Mouse (Mus musculus) thymus, postnatal 10 days (tissue): Measurements from ENCODE around the gene Zfp619.
A peak's percentile ranks its signal among the peaks of the same experiment; 100 is the strongest.
"Not testable (repeated sequence)": the region's sequence is repeated elsewhere in the genome, so short reads cannot be mapped to it uniquely, and the experiment has no call there.

Experiments
- DNase-seq, 2 experiments: peaks; one replicate each; pipeline ENCODE4 v3.0.0; 2021; ENCODE audit warnings: low spot score in 2 of 2

The Zfp619 gene

DNA sequence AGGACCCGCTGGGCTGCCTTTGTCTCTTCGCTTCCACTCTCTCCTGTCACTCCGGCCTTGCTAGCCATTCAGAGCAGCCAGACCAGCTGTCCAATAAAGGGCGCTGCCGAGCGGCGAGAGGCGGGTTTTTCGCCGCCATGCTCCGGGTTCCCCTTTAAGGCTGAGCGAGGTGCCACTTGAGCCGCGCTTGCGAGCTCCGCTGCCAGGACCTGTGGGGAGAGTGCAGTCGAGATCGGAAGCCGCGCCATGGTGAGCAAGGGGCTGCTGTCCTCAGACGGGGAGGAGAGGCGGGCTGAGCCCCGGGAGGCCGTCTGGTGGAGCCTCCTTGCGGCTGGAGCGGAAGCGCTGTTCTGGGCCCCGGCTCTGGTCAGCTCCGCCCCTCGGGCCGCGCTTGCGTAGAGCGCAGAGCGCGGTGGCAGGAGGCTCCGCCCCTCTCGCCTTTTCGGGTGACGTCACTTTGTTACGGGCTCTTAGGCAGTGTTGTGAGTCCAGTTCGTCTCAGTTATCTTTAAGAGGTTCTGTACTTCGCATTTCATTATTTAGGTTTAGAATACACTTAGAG is at the start of gene Zfp619:
Zfp619 (plus strand) TSS at position 151 of the 562 bp plus-strand sequence.
- peak; percentile 87 to 90 for DNase-seq

DNA sequence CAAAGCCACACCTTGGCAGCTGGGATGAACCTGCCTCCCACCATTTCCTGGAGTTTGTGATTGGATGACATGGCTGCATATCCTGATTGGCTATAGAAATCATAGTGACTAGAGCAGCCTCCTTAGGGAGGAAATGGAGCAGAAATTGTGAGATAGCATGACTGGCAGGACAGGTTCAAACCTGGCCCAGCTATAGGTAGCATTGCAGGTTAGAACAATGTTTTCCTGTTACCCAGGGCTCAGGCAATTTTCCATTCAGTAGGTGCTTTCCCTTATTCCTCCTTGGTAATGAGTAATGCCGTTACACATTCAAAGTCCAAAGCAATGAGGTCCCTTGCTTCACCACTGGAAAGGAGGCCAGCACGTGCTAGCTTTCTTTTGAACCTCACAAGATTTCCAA is 38.6 kb upstream of the Zfp619 start:
- DNase-seq = no peak

DNA sequence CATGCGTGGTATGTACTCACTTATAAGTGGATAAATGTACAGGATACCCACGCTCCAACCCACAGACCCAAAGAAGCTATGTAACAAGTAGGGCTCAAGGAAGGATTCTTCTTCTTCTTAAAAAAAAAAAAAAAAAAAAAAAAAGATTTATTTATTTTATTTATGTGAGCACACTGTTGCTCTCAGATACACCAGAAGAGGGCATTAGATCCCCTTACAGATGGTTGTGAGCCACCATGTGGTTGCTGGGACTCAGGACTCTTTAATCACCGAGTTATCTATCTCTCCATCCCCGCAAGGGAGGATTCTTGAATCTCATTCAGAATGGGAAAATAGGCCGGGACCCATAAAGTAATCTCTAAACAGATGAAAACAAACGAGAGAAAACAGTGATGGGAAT is 33.2 kb upstream of the Zfp619 start:
- DNase-seq = no peak

DNA sequence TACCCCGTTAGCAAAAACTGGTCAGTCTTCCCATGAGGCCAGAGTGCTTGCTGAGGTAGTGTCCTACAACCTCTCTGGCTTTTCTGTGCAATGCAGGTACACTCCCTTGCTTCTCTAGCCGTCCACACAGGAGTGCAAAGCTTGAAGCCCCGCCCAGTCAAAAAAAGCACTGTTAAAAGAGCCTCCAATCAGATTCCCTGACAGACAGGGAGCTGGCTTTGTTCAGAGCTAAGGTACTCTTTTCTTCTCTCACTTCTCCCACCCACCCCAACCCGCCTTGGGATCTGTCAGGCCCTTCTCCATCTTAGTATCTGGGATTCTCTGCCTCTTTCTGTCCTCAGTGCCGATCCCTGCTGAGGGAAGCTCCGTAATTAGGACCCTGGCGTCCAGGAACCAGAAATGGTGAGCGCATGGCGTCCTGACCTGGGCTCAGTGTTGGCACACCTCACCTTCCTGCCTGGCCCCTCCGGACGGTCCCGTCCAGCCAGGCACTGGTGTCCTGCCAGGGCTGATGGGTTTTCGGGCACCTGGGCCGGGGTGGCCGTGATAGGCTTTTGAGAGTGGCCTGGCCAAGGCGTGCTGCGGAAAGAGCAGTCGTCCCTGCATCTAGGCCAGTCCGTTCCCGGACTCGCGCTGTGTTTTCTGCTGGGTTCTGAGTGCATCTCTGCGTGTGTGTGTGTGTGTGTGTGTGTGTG is 30.3 kb upstream of the Zfp619 start:
- DNase-seq = no peak

DNA sequence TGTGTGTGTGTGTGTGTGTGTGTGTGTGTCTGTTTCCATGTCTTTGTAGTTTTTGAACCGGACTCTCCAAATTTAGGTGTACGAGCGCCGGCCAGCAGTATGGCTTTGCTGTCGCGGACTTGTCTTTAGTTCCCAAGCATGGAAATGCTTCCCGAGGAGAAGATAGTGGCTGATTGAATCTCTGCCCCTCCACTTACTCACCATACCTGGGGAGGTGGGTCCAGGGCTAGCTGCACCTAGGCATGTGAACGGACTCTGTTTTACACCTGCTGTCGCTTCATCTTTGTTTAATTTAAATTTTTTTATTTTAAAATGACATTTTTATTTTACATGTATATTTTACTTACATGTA is 29.7 kb upstream of the Zfp619 start:
- no peak for DNase-seq

DNA sequence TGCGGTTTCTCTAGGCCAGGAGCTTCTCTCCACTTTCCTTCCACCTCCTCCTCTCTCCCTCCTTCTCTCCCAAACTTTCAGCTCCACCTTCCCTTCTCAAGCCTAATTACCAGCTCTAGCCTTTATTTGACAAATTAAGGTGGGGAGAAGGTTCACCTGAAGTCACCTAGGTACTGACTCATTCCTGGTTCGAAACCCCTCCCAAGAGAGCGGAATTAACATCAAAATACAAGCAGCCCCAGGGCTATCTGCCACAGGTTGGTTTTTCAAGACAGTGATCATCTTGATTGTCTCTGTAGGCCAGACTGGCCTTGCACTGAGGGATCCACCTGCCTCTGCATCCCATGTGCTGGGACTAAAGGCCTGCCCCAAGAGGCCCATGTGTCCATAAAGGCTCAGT is 22.9 kb upstream of the Zfp619 start:
- DNase-seq = no peak

DNA sequence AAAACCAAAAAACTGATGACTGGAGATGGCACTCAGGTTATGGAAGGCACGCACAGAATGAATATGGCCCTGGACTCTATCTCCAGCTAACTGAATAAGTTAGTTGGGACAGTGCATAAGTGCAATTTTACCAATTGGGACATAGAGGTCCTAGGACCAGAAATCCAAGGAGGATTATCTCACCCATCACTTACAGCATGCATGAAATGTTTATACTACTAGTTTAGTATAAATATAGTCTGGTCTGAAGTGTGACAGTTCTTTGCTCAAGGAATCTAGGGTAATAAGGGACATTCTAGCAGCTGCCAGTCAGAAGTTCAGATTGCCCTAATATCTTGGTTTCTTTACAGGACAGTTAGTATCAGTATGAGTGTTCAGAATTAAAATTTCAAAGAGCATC is 13.5 kb upstream of the Zfp619 start:
- no peak for DNase-seq

DNA sequence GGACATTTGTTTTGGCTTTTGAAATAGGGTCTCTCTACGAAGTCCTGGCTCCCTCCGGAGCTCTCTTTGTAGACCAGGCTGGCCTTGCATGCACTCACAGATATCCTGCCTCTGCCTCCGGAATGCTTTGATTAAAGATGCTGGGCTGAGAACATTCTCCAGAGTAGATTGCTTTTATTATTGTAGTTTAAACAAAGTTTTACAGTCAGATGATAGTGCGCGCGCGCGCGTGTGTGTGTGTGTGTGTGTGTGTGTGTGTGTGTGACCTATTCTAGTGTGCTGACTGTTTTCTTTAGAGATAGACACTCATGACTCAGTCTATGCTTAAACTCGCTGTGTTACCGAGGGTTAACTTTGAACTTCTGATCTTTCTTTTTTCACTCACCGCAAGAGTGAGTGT is 796 bp downstream of the Zfp619 start:
- peak in 1 of 2 experiments; percentile 10 for DNase-seq

DNA sequence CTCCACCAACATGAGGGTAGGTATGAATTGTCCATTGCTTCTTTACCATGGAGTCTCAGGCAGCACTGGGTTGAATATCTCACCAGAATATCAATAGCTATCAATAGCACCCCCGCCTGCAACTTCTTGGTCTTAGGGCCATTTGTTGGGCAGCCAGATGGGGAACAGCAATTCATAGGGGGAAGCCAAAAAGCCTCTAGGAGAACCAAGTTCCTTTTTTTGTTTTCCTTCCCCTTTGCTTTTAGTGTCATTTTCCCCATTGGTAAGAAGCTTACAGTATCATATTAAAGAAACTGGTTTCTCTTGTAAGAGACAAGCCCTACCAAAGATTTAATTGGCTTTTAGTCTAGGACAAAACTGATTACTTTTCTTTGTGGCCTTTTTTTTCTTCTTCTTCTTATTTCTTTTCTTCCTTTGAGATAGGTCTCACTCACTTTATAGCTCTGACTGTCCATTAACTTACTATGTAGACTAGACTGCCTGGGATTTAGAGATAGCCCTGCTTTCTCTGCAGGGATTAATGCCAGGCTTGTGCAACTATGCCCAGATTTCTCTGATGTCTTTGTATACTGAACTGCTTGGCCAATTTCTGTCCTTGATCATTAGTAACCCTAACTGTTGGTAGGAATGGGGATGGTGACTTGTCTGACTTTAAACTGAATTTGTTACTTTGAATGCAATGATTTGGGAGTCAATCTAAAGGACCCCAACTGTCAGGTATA is 6.3 kb downstream of the Zfp619 start:
- no peak for DNase-seq

DNA sequence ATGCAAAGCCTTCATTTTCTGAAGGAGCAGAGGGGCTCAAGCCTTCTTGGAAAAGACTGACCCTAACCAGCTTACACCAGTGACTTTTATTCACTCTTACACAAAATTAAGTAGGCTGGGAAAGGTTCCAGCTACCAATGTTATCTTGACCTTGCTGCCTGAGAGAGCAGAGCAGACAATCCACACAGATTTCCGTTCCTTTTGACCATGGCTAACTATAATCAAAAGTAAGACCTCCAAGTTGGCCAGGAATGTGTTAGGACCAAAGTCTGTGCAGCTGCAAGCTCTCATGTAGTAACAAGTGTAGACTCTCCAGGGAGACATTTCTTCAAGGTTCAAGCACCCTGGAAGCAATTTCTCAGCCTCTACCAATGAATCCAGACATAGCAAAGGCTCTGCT is 25.6 kb downstream of the Zfp619 start:
- DNase-seq = no peak

DNA sequence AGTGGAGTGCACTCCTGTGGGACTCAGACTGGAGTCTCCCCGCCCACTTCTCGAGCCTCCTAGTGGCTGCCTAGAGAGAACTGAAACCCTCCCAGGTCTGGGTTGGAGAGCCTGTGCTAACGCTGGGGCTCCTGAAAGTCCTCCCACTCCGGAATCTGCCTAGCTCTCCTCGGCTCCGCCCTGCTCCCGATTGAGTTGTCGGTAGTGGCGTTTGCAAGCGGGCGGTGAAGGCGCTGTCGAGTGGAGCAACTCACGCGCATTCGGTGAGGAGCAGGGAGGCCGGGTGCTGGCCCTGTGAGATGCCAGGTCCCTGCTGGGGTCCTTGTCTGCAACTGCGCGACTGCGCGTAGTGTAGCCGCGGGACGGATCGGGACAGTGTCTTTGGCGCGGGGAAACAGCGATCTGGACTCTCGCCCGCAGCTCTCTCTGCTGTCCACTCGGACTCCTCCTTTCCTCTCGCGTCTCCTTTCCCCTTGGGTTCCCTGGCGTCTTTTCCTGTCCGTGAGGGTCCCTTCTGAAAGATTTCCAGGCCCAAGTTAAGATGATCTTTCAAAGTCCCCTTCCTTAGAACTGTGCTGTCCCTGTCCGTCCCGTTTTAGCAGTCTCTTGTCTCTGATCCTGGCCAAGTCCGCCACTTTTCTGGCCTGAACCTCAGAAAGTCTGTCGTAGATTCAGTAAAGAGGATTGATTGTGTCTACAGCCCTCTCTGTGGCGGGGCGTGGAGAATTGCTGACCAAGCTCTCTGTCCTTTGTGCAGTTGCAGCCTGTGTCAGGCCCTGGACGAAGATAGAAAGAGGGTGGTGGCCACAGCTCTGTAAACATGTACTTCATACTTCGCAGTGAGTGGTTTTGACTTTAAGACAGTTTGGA is 26.9 kb downstream of the Zfp619 start:
- DNase-seq = peak; percentile 44 to 46

DNA sequence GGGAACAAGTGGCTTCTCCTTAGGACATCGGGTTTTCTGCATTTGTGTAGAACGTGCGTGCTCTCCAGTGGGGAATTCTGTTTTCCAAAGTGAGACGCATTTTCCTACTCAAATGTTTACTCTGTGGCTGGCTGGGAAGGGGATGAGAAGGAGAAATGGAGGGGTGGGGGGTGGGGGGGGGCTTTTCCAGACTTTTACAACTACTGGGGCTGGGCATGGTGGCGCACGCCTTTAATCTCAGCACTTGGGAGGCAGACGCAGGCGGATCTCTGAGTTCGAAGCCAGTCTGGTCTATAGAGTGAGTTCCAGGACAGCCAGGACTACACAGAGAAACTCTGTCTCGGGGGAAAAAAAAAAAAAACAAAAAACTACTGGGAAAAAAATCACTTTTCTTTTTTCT is 27.6 kb downstream of the Zfp619 start:
- no peak for DNase-seq

DNA sequence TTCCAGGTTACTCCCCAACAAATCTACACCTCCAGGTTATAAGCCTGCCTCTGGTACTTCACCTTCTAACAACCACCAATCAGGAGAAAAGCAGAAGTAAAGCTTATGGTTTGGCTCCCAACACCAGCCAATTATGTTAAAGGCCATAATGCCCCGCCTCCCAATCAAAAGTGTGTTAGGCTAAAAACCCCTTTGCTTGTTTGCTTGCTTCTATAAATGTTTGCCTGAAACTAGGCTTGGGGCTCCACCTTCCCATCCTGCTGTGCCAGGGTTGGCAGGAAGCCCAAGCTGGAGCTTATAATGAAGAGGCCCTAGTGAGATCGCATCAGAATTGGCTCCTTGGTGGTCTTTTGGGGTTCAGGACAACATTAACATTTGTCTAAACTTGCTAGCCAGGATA is 31.8 kb downstream of the Zfp619 start:
- DNase-seq = no peak

DNA sequence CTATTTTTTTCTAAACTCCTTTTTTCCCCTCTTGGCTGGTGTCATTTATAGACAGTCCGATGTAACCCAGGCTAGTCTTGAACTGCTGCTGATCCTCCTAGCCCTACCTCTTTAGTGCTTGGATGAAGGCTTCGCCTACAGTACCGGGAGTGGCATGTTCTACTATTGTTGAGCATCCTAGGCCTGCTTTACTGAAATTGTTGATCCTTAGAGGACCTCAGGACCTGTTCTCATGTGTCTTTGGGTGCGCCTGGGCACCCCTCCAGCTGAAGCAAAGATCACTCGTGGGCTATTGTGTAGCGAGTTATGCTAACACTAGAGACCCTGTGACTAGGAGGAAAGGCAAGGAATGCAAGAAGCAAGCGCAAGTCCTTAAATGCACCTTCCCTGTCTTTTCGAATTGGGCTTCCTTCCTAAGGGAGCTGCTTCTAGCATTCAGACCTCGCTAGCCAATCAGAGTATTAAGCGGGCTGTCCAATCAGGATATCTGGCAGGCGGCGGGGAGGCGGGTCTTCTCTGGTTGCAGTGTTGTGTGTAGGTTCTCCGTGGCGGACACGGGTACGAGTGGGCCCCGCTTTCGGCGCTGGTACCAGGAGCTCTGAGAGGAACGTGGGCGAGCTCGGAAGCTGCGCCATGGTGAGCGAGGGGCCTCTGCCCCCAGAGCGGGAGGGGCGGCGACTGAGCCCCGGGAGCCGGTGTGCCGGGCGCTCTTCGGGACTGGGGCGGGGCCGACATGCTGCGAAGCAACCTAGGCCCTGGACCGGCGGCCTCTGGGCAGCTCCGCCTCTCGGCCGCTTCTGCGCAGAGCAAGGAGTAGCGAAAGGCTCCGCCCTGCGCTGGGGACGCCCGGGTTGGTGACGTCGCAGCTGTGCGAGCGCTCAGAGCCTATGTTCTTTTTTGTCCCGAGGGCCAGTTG is 34.7 kb downstream of the Zfp619 start:
- peak; percentile 90 to 92 for DNase-seq

DNA sequence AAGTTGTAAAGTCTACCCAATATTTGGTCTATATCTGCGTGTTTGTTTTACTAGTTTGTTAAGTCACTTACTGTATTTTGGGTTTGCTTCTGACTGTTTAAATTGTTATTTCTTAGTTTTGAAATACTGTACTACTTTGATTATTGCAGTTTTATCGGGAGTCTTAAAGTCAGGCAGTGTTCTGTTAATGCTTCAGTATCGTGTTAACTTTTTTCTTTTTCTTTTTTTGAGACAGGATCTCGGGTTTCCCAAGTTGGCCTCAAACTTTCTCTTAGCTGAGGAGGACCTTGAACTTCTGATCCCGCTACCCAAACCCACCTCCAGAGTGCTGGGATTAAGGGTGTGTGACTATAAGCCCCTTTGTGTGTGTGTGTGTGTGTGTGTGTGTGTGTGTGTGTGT is 35.4 kb downstream of the Zfp619 start:
- DNase-seq = no peak

DNA sequence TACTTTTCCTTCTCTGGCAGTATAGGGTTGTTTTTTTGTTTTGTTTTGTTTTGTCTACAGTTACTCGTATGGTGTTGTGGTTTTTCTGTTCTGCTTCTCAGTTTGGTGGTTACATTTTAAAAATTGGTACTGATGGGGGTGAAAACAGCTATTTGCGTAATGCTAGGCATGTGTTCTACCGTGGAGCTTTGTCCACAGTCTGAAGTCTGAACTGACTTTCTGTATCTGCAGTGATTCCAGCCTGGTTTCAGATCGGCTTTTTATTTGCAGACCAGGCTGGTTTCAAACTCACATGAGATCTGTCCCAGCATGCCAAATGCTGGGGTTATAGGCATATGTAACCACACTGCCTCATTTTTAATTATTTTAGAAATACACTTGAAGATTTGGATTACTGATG is 36.3 kb downstream of the Zfp619 start:
- DNase-seq = no peak

DNA sequence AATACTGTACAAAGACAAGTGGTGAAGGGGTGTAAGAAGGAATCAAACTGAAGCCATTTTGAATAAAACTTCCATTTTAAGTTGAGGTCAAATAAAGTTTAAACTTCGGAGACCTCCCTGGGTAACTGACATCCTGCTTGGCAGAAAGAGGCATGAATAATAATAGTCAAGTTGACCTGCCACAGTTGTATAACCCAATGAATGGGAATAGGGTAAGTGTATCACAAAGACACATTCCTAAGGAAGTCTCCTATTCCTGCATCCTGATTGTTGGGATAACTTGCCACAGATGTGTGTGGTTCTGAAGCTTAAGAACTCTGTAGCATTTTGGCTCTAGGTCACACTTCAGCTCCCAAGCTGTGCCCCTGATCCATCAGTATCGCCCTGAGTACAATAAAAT is 62.5 kb downstream of the Zfp619 start:
- no peak for DNase-seq

DNA sequence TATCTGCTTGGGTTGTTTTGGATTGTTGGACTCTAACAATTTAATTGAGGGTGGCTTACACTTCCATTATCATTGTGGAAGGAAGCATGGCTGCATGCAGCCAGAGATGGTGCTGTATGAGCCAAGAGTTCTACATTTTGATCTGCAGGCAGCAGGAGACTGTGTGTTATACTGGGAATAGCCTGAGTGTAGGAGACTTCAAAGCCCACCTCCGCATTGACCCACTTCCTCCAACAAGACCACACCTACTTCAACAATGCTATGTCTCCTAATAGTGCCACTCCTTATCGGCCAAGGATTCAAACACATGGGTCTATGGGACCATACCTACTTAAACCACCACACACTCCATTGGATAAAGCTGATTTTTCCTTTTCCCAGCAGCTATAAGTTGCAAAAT is 63.0 kb downstream of the Zfp619 start:
- DNase-seq = no peak

DNA sequence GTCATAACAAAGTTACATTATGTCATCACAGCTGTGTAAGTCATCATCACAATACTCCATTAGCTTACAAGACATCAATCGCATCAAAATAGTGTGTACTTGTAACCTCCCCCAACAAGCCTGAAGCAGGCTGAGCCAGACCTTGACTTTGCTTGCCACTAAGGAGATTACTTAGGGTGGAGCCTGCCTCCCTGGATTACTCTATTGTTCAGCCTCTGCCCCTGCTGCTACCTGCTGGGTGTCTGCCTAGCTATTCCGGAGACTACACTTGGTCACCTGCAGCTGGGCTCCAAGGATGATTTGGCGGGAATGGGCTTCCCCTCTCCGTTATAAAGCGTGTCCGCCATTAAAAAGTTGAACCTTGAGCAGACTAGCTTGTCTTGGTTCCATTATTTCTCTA is 69.3 kb downstream of the Zfp619 start:
- DNase-seq = not testable (repeated sequence)

DNA sequence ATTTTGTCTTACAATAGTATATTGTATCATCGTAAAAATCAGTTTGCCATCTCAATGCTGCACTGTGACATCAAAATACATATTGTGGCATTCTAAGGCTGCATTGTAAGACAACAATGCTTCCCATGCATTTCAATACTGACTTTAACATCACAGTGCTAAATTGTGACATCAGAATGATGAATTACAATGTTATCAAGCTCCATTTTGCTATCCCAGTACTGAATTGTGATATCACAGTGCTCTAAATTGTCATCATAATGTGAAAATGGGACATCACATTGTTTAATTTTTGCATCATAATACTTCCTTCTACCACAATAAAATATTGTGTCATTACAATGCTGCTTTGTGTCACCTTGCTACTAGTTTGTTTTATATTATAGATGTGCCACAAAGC is 70.5 kb downstream of the Zfp619 start:
- DNase-seq = no peak

DNA sequence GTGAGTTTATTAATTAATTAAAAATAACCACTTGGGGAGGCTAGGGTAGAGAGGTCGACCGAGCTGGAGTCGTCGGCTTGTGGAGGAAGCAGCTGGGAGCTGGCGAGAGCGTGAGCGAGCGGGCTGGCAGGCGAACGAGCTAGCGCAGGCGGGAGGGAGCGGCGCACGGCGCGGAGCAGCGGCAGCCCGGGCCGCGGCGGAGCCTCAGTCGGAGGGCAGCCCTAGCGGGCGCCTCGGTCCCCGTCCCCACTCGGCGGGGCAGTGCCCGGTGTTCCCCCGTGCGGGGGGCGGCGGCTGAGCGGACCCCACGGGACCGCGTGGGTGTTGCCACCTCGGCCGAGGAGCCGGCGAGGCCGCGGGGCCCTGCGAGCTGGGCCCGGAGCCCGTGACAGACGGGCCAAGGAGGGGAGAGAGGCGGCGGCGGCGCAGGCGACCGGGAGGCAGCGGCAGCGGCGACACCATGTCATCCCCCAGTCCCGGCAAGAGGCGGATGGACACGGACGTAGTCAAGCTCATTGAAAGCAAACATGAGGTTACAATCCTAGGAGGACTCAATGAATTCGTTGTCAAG is 71.0 kb downstream of the Zfp619 start:
- not testable (repeated sequence) for DNase-seq
